Mouse (Mus musculus): ENCODE results near the gene Srgap2.
"Not testable (repeated sequence)": the region's sequence is repeated elsewhere in the genome, so short reads cannot be mapped to it uniquely, and the experiment has no call there.

Srgap2 gene

GRCm38 (mm10) chr1:131345422-131346419 lies 181.4 kb downstream of the Srgap2 start:
- DNase-seq (ENCODE audit: low read depth): no peak

- no peak for DNase-seq (ENCODE audit: low read depth)
Measured at GRCm38 (mm10) chr1:131344691-131345090, 182.5 kb downstream of the Srgap2 start.

DNA sequence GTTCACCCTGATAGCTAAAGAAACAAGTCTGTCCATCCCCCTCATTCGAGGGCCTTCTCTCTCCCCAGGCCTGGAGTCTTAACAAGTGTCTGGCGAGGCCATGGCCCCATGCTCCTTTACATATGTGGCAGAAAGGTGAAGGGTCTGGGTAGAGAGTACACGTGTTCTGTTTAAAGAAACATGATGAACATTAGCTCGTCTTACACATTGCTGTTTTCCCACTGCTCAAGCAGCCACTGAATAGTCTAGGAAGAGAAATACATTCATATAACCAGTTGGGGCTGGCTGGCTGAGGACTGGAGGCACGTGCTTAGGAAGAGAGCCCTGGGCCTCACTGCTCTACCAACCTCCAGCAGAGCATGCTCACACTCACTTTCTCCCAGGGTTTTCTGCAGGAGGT lies 191.1 kb downstream of the Srgap2 start:
- DNase-seq (ENCODE audit: low read depth): no peak

GRCm38 (mm10) chr1:131335604-131336003 lies 191.5 kb downstream of the Srgap2 start:
- no peak for DNase-seq (ENCODE audit: low read depth)

DNA sequence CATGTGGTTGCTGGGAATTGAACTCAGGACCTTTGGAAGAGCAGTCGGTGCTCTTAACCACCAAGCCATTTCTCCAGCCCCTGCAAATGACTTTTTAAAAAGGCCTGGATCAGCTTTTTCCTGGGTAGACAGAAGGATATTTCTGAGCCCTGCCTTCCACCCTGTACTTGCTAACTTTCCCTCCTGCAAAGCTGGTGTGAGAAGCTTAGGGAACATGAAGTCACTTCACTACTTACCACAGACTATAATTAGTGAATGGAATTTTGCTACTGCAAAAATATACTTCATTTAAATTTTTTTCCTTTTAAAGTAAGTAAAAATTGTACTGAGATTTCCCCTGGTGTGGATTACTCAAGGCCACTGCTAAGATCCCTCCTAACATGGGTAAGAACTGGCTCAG lies 196.0 kb downstream of the Srgap2 start:
- DNase-seq (ENCODE audit: low read depth): no peak

DNA sequence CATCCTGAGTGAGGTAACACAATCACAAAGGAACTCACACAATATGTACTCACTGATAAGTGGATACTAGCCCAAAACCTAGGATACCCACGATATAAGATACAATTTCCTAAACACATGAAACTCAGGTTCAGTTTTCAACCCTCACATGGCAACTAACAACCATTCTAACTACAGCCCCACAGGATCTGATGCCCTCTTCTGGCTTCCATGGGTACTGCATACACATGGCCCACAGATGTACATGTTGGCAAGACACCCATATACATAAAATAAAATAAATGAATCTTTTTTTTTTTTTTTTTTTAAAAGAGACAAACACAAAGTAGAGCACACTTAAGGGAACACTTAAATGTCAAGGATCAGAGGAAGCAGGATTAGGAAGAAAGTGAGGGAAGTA lies 198.1 kb downstream of the Srgap2 start:
- not testable (repeated sequence) for DNase-seq (ENCODE audit: low read depth)

- no peak for DNase-seq (ENCODE audit: low read depth)
Measured at GRCm38 (mm10) chr1:131327167-131327566, 200.0 kb downstream of the Srgap2 start.

DNA sequence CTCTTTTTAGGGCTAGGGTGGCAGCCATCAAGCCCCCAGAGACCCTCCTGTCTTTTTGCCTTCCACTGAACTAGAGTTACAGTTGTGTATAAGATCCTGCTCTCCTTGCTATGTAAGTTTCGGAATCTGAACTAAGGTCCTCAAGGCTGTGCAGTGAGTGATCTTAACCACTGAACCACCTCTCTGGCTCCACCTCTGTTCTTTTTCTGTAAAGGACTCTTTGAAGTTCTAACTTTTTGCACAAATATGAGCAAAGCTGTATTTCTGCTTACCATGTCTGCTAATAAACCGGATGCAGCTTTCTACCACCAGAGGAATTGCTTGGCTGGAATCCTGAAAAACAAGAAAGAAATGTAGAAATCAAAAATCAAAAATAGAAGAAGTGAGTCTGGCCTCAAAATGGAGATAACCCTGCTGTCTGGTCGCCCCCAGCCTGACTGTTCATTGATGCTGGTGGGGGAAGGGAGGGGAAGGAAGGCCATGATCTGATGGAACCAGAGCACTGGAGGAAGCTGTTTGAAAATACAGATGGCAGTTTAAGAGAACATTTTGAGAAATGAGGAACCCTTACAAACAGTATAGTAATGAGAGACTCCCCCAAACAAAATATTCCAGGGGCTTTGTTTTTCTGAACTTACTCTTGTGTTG lies 202.2 kb downstream of the Srgap2 start:
- DNase-seq (ENCODE audit: low read depth): no peak

GRCm38 (mm10) chr1:131319598-131320330 lies 207.4 kb downstream of the Srgap2 start:
- no peak for DNase-seq (ENCODE audit: low read depth)

DNA sequence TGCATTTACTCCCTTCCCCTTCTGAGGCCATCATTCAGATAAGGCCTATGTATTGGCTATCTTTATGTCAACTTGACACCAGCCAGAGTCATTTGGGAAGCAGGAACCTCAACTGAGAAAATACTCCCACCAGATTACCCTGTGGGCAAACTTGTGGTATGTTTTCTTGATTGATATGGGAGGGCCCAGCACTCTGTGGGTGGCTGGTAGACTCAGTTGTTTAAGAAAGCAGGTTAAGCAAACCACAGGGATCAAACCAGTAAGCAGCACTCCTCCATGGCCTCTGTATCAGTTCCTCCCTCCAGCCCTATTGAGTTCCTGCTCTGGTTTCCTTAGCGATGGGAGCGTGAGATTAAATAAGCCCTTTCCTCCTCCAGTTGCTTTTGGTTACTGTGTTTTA lies 208.8 kb downstream of the Srgap2 start:
- DNase-seq (ENCODE audit: low read depth): no peak

- no peak for DNase-seq (ENCODE audit: low read depth)
Measured at GRCm38 (mm10) chr1:131317625-131318024, 209.5 kb downstream of the Srgap2 start.

- DNase-seq (ENCODE audit: low read depth): no peak
Measured at GRCm38 (mm10) chr1:131311284-131311683, 215.9 kb downstream of the Srgap2 start.

DNA sequence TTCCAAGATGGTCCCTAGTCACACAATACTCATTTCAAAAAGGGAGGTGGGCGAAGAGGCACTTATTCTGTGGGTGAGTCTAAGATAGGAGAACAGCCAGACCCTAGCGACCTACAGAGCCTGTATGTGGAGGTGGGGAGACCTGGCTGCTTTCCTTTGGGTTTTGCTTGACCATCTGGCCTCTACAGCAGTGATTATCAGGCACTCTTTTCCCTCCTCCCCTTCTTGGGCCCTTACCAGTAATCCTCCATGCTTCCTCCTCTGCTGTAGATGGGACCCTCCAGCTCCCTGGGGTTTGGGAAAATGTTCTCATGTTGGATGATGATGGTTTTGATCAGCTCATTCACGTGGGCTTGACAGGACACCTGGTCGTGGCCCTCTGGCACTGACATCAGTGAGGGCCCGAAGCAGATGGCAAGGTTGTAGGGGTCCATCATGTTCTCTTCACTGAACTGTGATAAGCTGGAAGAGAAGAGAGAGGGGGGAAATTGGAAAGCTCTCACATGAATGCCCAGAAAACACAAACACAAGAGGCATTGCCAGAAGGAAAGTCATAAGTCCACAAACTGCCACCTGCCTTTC lies 216.8 kb downstream of the Srgap2 start:
- no peak for DNase-seq (ENCODE audit: low read depth)

DNA sequence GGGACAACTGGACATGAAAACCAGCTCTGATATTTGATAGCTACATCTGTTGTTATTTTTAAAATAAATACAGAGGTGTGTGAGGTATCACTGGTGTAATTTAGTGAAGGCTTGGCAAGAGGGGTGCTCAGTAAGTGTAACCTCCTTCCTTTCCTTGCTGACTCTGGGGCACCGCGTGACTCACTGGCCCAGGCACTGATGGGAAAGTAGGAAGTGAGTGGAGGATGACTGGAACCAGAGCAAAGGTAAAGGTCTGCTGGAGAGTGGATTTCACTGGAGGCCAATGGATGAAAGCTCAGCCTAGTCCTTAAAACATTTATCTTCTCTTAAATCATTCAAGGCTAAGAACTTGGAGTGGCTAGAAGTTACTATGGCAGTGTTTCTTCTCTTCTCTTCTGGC lies 226.4 kb downstream of the Srgap2 start:
- no peak for DNase-seq (ENCODE audit: low read depth)

DNA sequence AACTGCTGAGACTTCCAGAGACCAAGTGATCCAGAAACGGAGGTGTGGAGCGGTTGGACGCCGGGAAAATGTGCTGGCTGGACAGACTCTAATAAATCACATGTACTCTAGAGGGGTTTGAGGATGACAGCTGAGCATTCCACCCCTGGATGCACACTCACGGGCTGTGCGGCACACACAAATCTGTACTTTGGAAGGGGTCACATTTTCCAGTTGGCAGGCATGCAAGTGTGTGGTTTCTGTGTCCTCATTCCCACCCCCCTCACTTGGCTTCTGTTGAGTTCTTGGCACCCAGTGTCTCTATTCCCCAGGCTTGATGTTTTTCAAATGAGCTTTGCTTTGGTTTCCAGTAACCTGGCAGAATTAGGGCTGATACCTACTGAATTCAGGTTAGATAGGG lies 227.4 kb downstream of the Srgap2 start:
- no peak for DNase-seq (ENCODE audit: low read depth)

DNA sequence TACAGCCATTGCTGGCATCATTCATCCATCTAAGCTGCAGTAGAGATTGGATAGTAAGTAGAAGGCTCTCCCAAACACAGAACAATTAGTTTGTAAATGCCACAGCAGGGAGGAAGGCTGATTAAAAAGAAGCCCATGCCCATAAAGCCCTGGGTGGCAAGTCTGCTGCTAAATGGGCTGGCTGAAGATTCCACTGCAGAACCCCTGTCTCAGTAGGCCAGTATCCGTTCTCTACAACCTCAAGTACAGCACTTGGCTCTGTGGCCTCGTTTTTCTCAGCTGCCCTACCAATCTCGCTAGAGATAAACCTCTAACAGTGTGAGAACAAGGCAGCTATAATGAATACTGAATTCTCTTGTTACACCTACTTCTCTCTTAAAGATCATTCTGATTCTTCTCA lies 227.9 kb downstream of the Srgap2 start:
- no peak for DNase-seq (ENCODE audit: low read depth)

- DNase-seq (ENCODE audit: low read depth): no peak
Measured at GRCm38 (mm10) chr1:131298171-131298570, 229.0 kb downstream of the Srgap2 start.

GRCm38 (mm10) chr1:131296726-131297125 lies 230.4 kb downstream of the Srgap2 start:
- DNase-seq (ENCODE audit: low read depth): no peak

DNA sequence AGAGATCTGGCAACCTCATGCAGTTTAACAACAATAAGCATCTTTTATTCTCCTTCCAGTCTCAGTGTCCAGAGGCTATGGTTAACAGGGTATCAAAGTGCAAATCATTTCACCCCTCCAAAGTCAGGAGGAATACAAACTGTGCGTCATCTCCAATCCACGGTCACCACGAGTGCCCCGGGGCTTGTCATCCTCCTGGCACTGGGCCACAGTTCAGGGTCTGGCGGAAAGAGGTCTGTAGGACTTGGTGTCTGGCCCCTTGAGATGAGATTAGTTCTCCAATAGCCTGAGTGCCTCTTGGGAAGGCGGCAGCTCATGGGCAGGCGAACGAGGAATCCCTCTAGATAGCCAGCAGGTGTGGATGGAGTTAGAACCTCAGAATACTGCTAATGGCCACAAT lies 232.0 kb downstream of the Srgap2 start:
- DNase-seq (ENCODE audit: low read depth): no peak

DNA sequence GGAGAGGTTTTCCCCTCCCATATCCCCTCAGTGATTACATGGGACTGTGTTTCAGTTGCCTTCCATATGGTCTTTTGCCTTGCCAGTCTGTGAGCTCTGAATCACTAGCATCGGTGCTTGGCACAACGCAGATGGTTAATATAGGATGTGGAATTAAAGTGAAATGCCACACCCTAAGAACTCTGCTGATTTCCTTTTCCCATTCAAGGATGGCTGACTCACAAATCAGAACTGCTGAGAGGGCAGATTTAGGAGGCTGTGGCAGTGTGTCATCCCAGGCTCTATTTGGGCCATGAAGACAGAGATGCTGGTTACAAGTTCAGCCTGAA lies 233.3 kb downstream of the Srgap2 start:
- DNase-seq (ENCODE audit: low read depth): no peak

DNA sequence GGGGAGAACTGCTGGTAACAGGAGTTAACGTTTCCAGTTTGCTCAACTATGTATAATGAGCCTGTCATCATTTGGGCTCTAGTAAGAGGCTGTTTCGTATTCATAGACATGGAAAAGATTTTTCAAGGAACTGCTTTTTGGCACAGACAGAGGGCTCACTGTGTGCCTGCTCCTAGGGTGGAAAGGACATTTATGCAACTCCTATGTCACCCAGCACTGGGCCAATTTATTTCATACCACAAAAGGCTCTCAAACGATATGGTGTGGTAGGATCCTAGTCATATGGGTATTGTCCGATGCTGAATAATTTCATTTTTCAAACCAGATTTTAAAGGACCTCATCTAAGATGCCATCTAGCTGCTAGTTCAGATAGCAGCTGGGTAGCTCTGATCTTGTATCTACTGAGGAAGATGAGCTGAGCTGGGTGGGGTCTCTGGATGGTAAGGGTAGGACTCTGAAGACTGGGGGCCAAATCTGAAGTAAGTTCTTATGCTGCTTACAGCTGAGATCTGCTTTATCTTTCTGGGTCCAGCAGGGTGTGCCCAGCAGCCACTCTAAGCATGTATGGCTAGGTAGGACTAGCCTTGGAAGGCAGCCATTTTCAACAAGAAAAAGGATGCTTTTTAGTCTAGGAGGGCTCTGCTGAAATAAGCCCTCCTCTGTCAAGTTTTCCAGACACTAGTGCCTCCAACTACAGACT lies 233.8 kb downstream of the Srgap2 start:
- no peak for DNase-seq (ENCODE audit: low read depth)

DNA sequence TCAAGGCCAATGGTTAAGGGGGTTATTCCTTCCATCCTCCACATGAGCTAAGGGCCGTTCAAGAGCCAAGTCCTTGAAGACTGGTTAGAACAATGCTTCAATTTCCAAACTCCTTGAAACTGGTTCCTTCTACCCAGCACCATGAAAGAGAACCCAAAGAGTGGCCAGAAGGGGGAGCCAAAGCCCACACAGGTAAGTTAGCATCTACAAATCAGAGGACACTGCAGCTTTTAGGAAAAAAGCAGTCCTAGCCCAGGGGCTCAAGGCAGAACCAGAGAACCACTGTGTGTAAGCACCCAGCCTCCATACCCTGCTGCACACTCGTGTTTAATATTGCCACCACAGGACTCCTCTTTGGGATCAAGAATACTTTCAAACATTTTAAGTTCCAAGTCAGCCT lies 236.5 kb downstream of the Srgap2 start:
- DNase-seq (ENCODE audit: low read depth): peak; percentile 67
